Mouse (Mus musculus): Measurements from ENCODE around the gene Ifitm6. TPM values are rescaled to one million over a fixed set of nuclear protein-coding genes. Genes with fewer than 3 reads are reported as not detected.
A peak's percentile ranks its signal among the peaks of the same experiment; 100 is the strongest.
"Not testable (repeated sequence)": the region's sequence is repeated elsewhere in the genome, so short reads cannot be mapped to it uniquely, and the experiment has no call there.

The Ifitm6 gene
- total RNA-seq, 2 experiments from 2014 or later = 0.69 TPM; not detected in 1

DNA sequence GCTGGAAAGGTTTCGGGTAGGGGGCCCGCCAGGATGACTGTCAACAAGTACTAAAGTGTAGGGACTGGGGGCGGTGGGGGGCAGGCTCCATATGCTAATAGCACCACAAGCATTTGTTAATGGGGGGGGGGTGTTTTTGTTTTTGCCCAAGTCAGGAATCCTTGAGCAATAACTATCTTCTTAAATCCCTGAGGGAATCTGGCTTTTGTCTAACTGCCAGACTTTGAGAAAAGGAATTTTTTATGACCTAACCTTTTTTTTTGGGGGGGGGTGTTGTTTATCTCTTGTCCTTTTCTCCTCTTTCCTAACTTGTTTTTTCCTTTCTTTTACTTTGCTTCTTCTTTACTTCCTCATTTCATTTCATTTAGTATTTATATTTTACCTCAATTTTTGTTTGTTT, 42.3 kb downstream of the Ifitm6 start:
- DNase-seq = no peak
- intact Hi-C loops (cut with DNase I) = no loop called here

DNA sequence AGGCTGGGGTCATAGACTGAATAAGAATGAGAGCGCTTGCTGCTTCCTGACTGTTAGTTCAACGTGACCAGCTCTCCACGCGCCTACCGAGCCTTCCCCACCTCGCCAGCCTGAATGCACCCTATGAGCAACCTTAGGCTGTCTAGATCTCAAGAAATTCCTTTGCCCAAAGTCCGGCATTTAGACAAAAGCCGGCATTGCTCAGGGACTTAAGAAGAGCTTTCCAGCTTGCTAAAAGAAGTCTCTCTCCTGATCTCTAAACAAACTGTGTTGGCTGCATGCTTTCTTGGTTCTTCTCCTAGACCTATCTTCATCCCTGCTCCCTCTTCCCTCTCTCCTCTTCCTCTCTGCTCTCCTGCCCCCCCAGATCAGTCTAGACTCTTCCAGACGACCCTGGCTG, 42.8 kb downstream of the Ifitm6 start:
- intact Hi-C loops (cut with DNase I) = loop anchor here (5.0 kb wide), 1 partner anchor 32 kb away; no protein-coding TSS in a partner anchor
- no peak for DNase-seq

DNA sequence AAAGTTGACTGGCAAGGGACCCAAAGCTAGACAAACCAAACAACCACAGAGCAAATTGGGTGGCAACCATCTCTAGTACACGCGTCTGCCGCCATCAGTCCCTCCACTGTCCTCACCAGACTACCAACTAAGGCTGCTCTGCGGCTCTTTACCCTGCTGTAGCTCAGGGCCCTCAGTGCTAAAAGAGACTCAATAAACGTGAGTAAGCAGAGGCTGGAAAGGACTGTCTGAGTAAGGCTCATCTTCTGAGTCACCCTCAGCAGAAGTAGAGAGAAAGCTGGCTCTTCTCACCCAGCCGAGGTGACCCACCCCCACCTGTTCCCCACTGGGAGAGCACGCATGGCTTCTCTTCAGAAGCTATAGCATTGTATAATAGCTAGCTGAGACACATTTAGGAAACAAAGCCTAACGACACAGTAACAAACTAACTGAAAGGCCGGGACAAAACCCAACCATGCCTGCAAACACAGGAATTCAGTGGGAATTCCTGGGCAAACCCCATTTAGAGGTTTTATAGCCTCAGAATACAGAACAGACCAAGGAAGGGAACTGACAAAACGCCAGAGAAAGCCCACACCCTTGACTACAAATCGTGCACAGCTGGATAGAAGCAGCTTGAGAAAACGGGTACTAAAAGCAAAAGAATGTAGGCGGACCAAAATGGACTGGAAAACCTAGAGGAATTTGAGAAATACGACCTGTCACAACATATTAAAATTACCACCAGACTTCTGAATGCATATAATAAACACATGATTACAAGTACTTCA, 44.1 kb downstream of the Ifitm6 start:
- no peak for DNase-seq
- intact Hi-C loops (cut with DNase I) = loop anchor here (5.0 kb wide), 1 partner anchor 34 kb away; no protein-coding TSS in a partner anchor

DNA sequence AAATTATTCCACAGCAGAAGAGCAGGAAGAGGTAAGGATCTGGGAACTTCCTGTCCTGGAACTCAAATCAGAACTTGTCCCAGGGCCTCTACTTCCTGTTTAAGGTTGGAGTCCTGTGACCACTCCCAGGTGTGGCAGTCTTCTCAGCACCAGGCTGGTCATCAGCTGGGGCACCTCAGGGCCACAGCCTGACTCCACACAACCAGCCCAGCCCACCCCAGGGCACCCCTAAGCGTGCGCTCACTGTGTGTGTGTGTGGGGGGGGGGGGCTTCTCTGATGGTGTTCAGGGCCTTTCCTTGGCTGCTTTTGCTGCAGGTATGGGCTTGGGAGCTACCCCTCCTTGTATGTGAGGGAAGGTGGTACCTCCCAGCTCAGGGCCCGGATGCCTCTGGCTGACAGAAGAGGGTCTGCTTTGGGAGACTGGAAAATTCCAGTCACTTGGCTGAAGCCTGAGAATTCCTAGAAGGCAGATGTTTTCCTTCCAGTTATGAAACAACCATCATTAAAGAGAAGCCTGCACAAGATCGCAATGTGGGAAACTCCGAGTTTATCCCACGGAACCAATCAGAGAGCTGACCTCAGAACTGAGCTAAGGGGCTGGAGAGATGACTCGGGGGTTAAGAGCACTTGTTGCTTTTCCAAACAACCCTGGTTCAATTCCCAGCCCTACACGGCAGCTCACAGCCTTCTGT, 46.1 kb downstream of the Ifitm6 start:
- peak; percentile 55 to 64 for DNase-seq
- intact Hi-C loops (cut with DNase I) = loop anchor here (5.0 kb wide), 1 partner anchor 36 kb away; no protein-coding TSS in a partner anchor

DNA sequence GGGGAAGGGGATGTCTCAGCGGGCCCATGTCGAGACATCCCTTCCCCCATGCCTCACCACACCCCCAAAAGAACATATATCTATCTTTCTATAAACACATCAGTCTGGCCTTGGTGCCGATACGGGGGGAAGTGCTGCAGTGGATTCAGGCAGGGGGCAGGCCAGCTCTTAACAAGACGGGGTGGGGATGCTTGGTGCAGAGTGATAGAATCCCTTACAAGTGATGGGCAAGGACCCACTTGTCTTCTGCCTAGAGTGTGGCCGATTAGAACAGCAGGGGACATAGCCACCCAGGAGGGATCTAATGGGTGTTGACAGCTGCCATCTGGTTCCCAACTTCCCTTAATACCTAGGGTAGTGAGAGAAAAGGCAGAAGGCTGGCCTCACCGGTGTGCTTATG, 46.8 kb downstream of the Ifitm6 start:
- intact Hi-C loops (cut with DNase I) = loop anchor here (5.0 kb wide), 1 partner anchor 36 kb away; no protein-coding TSS in a partner anchor
- no peak for DNase-seq

DNA sequence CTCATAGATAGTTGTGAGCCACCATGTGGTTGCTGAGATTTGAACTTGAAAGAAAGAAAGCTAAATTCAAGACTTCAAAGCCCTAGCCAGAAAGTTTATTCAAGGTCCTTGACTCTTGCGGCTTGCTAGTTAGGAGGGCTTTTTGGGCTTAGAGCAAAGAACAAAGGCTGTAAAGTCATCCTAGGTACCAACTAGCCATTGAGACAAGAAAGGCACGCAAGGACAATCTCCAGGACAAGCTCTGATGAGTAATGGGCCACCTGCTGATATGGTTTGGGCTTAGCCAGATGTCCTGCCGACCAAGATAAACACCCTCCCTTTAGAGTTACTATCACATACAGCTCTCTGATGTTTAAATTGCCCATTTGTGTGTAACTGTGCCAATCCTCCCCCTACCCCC, 49.0 kb downstream of the Ifitm6 start:
- intact Hi-C loops (cut with DNase I); DNase-seq: not testable (repeated sequence)

DNA sequence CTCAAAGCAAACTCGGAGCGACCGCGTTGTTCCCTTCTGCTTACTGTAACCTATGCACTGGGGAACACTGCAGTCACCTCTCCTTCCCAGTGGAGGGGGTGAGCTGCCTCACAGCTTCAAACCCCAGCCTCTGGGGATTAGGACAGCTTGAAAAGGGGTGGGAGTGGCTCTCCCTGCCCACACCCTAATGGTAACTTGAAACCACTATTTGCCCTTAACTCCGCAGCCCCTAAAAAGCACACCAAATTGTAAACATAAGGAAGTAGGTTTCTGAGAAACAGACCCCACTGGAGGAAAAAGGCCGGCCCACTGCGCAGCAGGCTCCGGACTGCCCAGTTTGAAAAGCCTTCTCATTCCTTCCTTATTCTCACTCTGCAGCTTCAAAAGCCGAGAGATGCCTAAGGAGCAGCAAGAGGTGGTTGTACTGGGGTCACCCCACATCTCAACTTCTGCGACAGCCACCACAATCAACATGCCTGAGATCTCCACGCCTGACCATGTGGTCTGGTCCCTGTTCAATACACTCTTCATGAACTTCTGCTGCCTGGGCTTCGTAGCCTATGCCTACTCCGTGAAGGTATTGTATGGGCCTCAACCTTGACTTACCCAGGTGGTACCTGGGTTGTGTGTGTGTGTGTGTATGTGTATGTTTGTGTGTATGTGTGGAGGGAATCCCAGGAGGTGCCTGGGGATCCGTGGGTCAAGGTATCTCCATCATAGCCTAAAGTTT, 49.7 kb downstream of the Ifitm6 start:
- intact Hi-C loops (cut with DNase I) = no loop called here

DNA sequence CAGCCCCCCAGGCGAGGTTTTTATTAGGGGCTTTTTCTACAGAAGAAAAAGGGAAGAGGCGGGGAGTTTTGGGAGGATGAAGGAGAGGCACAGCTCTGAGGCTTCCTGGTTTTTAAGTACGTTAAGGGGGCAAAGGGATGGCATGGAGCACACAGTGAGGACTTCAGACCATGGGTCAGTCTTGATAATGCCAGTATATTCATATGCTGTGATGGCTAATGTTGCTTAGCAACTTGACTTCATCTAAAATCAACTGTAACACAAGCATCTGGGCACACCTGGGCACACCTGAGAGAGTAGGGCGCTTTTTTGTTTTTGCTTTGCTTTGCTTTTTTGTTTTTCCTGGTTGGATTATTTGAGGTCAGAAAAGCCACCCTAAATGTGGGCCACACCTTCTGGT, 50.8 kb downstream of the Ifitm6 start, which contains the start of gene Ifitm1:
Ifitm1 (plus strand) TSS at position 301 of the 400 bp plus-strand sequence.
- no peak for DNase-seq
- intact Hi-C loops (cut with DNase I) = no loop called here

More for the DNA sequence above, 49.7 kb downstream of the Ifitm6 start:
- DNase-seq = peak in 1 of 2 experiments; percentile 15

Other genes with a start within 250 kb of the Ifitm6 start
- not detected for gene Syce1, start 230.1 kb downstream of the Ifitm6 start, total RNA-seq (2021)
- gene Zfp941, start 195.7 kb downstream of the Ifitm6 start, total RNA-seq (2021) = under 1 TPM; 0.45 to 0.47 TPM
- gene Urah, start 182.9 kb downstream of the Ifitm6 start, total RNA-seq (2021) = not detected
- 10 to 100 TPM; 19.6 to 23.6 TPM for gene Scgb1c1, start 172.4 kb downstream of the Ifitm6 start, total RNA-seq (2021)
- not detected for gene Odf3, start 170.1 kb downstream of the Ifitm6 start, total RNA-seq (2021)
- not detected for gene Gm45785, start 161.6 kb downstream of the Ifitm6 start, total RNA-seq (2021)
- 10 to 100 TPM; 27.0 to 29.8 TPM for gene Ric8a, start 161.0 kb downstream of the Ifitm6 start, total RNA-seq (2021)
- 10 to 100 TPM; 13.1 to 15.9 TPM for gene Bet1l, start 160.3 kb downstream of the Ifitm6 start, total RNA-seq (2021)
- gene Psmd13, start 136.0 kb downstream of the Ifitm6 start, total RNA-seq (2021) = 100 to 1,000 TPM; 111 to 114 TPM
- 10 to 100 TPM; 53.4 to 58.2 TPM for gene Sirt3, start 135.6 kb downstream of the Ifitm6 start, total RNA-seq (2021)
- gene Cox8b, start 117.5 kb downstream of the Ifitm6 start, total RNA-seq (2021) = 1,000 to 10,000 TPM; 1,771 to 1,883 TPM
- gene Nlrp6, start 97.0 kb downstream of the Ifitm6 start, total RNA-seq (2021) = not detected
- 1 to 10 TPM; 7.7 to 8.6 TPM for gene Pgghg, start 76.5 kb downstream of the Ifitm6 start, total RNA-seq (2021)
- gene Ifitm5, start 67.6 kb downstream of the Ifitm6 start, total RNA-seq (2021) = 1 to 10 TPM in 1 of 2 experiments, not detected in 1; 1.1 TPM
- not detected for gene Gm45717, start 62.0 kb downstream of the Ifitm6 start, total RNA-seq (2021)
- gene Ifitm2, start 61.9 kb downstream of the Ifitm6 start, total RNA-seq (2021) = 100 to 1,000 TPM; 168 to 187 TPM
- gene Ifitm1, start 50.7 kb downstream of the Ifitm6 start, total RNA-seq (2021) = 1 to 10 TPM; 2.4 to 3.8 TPM
- gene Ifitm3, start 7.2 kb downstream of the Ifitm6 start, total RNA-seq (2021) = 100 to 1,000 TPM; 104 to 117 TPM
- gene Gm17387, start 11.2 kb upstream of the Ifitm6 start, total RNA-seq (2021) = not detected
- under 1 TPM in 1 of 2 experiments, not detected in 1; 0.22 TPM for gene B4galnt4, start 43.2 kb upstream of the Ifitm6 start, total RNA-seq (2021)
- gene Pkp3, start 60.3 kb upstream of the Ifitm6 start, total RNA-seq (2021) = under 1 TPM in 1 of 2 experiments, not detected in 1; 0.24 TPM
- 1 to 10 TPM; 6.7 to 8.2 TPM for gene Sigirr, start 82.6 kb upstream of the Ifitm6 start, total RNA-seq (2021)
- under 1 TPM; 0.10 to 0.14 TPM for gene Ano9, start 99.9 kb upstream of the Ifitm6 start, total RNA-seq (2021)
- gene Ptdss2, start 104.5 kb upstream of the Ifitm6 start, total RNA-seq (2021) = 10 to 100 TPM; 37.4 to 45.9 TPM
- gene Rnh1, start 154.9 kb upstream of the Ifitm6 start, total RNA-seq (2021) = 10 to 100 TPM; 72.9 to 75.3 TPM
- gene Hras, start 176.1 kb upstream of the Ifitm6 start, total RNA-seq (2021) = 100 to 1,000 TPM; 102 to 114 TPM
- 1 to 10 TPM; 3.3 to 4.0 TPM for gene Lrrc56, start 176.2 kb upstream of the Ifitm6 start, total RNA-seq (2021)
- gene Lmntd2, start 196.2 kb upstream of the Ifitm6 start, total RNA-seq (2021) = not detected
- gene Rassf7, start 197.9 kb upstream of the Ifitm6 start, total RNA-seq (2021) = 1 to 10 TPM; 1.9 to 4.9 TPM
- 10 to 100 TPM; 46.1 to 47.4 TPM for gene Phrf1, start 210.9 kb upstream of the Ifitm6 start, total RNA-seq (2021)
- gene Irf7, start 248.6 kb upstream of the Ifitm6 start, total RNA-seq (2021) = 1 to 10 TPM; 1.7 TPM